28 mouse cellular contexts compared by ENCODE assay signal in genomic region chr12:75908466-75908865, GRCm38 (mm10).
A peak's percentile ranks its signal among the peaks of the same experiment; 100 is the strongest.
DNase-seq lines count a peak whose midpoint lies in the region; TF ChIP-seq lines count a peak whose summit lies in the region.
"Had no signal": no experiment of that assay in that cellular context is flagged by ENCODE, and none has a peak within 500 bp of the region (broad histone marks: within the 10 kb centered on the region; RNA-seq: fewer than 3 reads in every experiment).

No protein-coding gene starts in this region.

- no peaks in the 10 kb centered on the region for H3K27me3 ChIP-seq in heart, adult 2 months (ENCODE audit: control insufficient read depth, insufficient read depth, low read length)
- no peaks in the 10 kb centered on the region for H3K27me3 ChIP-seq in hindbrain, embryonic 10.5 days (ENCODE audit: insufficient read depth, poor library complexity, severe bottlenecking)
- H3K27me3 ChIP-seq: CH12.LX; embryonic facial prominence, embryonic 12.5 days; forebrain, embryonic 12.5 days; heart, embryonic 13.5 days; hindbrain, embryonic 12.5 days; hindbrain, embryonic 15.5 days had no signal

- no peak overlapping the region for H3K4me3 ChIP-seq in heart, adult 2 months
- H3K4me3 ChIP-seq in hindbrain, embryonic 10.5 days: no peak overlapping the region
- H3K4me3 ChIP-seq: embryonic facial prominence, embryonic 12.5 days; erythroblast, embryonic 14.5 days; forebrain, embryonic 12.5 days; gastrocnemius, adult 2 months; heart, embryonic 10.5 days; heart, embryonic 13.5 days; hindbrain, embryonic 12.5 days; hindbrain, embryonic 15.5 days had no signal

- DNase-seq in adrenal gland, adult 2 months: peak; percentile 20
- DNase-seq in adrenal gland, postnatal 14 days: no peak
- peak; percentile 64 for DNase-seq in heart, adult 11 months
- DNase-seq in heart, adult 2 months: no peak
- DNase-seq in lung, postnatal 10 days: peak; percentile 7
- no peak for DNase-seq in lung, adult 18-20 months
- peak; percentile 6 for DNase-seq in brain, embryonic 14.5 days (ENCODE audit: low read depth)
- no peak for DNase-seq in hindbrain, embryonic 10.5 days (ENCODE audit: low spot score)
- DNase-seq: adrenal gland, postnatal 25 days; B cell, adult 2 months; cerebellum, adult 18-20 months; cerebellum, adult 9-10 months; cerebellum, postnatal 14 days; forebrain, postnatal 0 days; gastrocnemius, adult 2 months; gastrocnemius, postnatal 14 days; heart, adult 18-20 months; heart, postnatal 14 days; heart, postnatal 4 days had no signal

- TF ChIP-seq POLR2A in heart, adult 2 months (IDR thresholded peaks at IDR 0.05; ENCODE audit: insufficient read depth, low read depth, low read length): no peak
- TF ChIP-seq POLR2A in brain, embryonic 14.5 days (IDR thresholded peaks at IDR 0.05; ENCODE audit: borderline replicate concordance, extremely low read depth, insufficient read depth, insufficient read length, poor library complexity, severe bottlenecking): no peak

- WGBS in heart, adult 2 months: 76% methylated on average over 3 of the region's 3 CpGs
- WGBS in hindbrain, embryonic 10.5 days: 95% methylated on average over 3 of the region's 3 CpGs

- H3K4me1 ChIP-seq in heart, adult 2 months (ENCODE audit: control insufficient read depth, insufficient read depth, low read length): no peaks in the 10 kb centered on the region
- H3K4me1 ChIP-seq in hindbrain, embryonic 10.5 days (replicated peaks): no peaks in the 10 kb centered on the region
- H3K4me1 ChIP-seq: forebrain, embryonic 12.5 days; heart, embryonic 10.5 days; heart, embryonic 13.5 days; hindbrain, embryonic 12.5 days; hindbrain, embryonic 15.5 days had no signal

- no peak for TF ChIP-seq CTCF in heart, adult 2 months (IDR thresholded peaks at IDR 0.05)
- no peak for TF ChIP-seq CTCF in brain, embryonic 14.5 days (IDR thresholded peaks at IDR 0.05; ENCODE audit: borderline replicate concordance, extremely low read depth, insufficient read depth, insufficient read length)

- H3K9ac ChIP-seq in heart, adult 2 months (ENCODE audit: low read depth, low read length): no peak overlapping the region
- H3K9ac ChIP-seq: embryonic facial prominence, embryonic 12.5 days; forebrain, embryonic 12.5 days; forebrain, postnatal 0 days; heart, embryonic 13.5 days; hindbrain, embryonic 12.5 days; hindbrain, embryonic 15.5 days had no signal

- H3K36me3 ChIP-seq in heart, adult 2 months (ENCODE audit: control insufficient read depth, insufficient read depth, low read length): no peaks in the 10 kb centered on the region; the same call in 1 of the 2 replicates
- peaks cover 98% of the 10 kb centered on the region for H3K36me3 ChIP-seq in hindbrain, embryonic 10.5 days
- H3K36me3 ChIP-seq: G1E had no signal

- no peaks in the 10 kb centered on the region for H3K9me3 ChIP-seq in hindbrain, embryonic 10.5 days
- H3K9me3 ChIP-seq: embryonic facial prominence, embryonic 12.5 days; forebrain, embryonic 12.5 days; G1E; heart, embryonic 10.5 days; heart, embryonic 13.5 days; hindbrain, embryonic 12.5 days; hindbrain, embryonic 15.5 days had no signal

- intact Hi-C loops in heart, adult 2 months (cut with DNase I): no loop called here

- no peak for TF ChIP-seq EP300 in heart, adult 2 months (IDR thresholded peaks at IDR 0.05; ENCODE audit: insufficient read depth, low read depth, low read length)

- H3K27ac ChIP-seq in heart, adult 2 months: no peak overlapping the region
- H3K27ac ChIP-seq in hindbrain, embryonic 10.5 days: no peak overlapping the region
- H3K27ac ChIP-seq: embryonic facial prominence, embryonic 12.5 days; forebrain, embryonic 12.5 days; gastrocnemius, adult 2 months; heart, embryonic 10.5 days; heart, embryonic 13.5 days; hindbrain, embryonic 12.5 days; hindbrain, embryonic 15.5 days had no signal

- H3K79me2 ChIP-seq in heart, adult 2 months (replicated peaks; ENCODE audit: control insufficient read depth, insufficient read depth, low read length): no peaks in the 10 kb centered on the region

Comparison
In these comparisons a context has a peak if more than half of its experiments do, and no peak if none do; other contexts are left out.
1. DNase-seq: peak in adrenal gland, adult 2 months (single experiment), heart, adult 11 months (single experiment), lung, postnatal 10 days (single experiment) and brain, embryonic 14.5 days (single experiment); none in adrenal gland, postnatal 14 days (single experiment), heart, adult 2 months (0 of 2), lung, adult 18-20 months (0 of 2) and hindbrain, embryonic 10.5 days (single experiment).